Mouse (Mus musculus) thymus, postnatal 10 days (tissue): ENCODE results near the gene Cldn34b3.
"Not testable (repeated sequence)": the region's sequence is repeated elsewhere in the genome, so short reads cannot be mapped to it uniquely, and the experiment has no call there.

Experiments used
- DNase-seq, 2 experiments: peaks; one replicate each; pipeline ENCODE4 v3.0.0; 2021; ENCODE audit warnings: low spot score in 2 of 2

Gene Cldn34b3

DNA sequence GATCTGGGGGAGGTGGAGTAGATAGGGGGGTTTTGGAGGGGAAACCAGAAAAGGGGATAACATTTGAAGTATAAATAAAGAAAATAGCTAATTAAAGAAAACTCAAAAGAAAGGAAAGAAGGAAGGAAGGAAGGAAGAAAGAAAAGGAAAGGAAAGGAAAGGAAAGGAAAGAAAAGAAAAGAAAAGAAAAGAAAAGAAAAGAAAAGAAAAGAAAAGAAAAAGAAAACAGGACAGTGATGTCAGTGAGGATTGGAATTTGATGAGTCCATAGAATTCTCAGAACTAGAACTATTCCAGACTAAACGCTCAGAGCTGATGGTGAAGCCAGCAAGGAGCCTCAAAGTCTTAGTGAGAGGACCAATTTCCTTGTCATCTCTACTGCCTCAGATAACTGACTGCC lies at the start of gene Cldn34b3:
Gene Cldn34b3 (plus strand): TSS at position 301 of the 400 bp plus-strand sequence.
- DNase-seq = not testable (repeated sequence)
